Mouse (Mus musculus): Measurements from ENCODE around the gene Id3. TPM values are rescaled to one million over a fixed set of nuclear protein-coding genes. Genes with fewer than 3 reads are reported as not detected.
A peak's percentile ranks its signal among the peaks of the same experiment; 100 is the strongest.

Id3 gene
- polyA plus RNA-seq, 1 experiment from 2014 or later = 953 TPM

- no peak for ATAC-seq (ENCODE audit: low FRiP score, low TSS enrichment)
- Histone ChIP-seq H3K27ac (ENCODE audit: low read length) (peak overlapping the region; percentile 74), H3K9me3 (ENCODE audit: low read length) (no peaks in the 10 kb centered on the region), H3K9ac (replicated peaks; ENCODE audit: low read length) (no peak overlapping the region), H3K4me2 (replicated peaks; ENCODE audit: low read depth, low read length) (no peak overlapping the region), H3K36me3 (ENCODE audit: insufficient read depth, low read length) (no peaks in the 10 kb centered on the region), H3K27me3 (ENCODE audit: insufficient read depth, low read length) (no peaks in the 10 kb centered on the region), H3K4me1 (ENCODE audit: insufficient read depth, low read length) (peaks cover 31% of the 10 kb centered on the region), H3K4me3 (ENCODE audit: low read length) (no peak overlapping the region)
- WGBS = 61% methylated on average over 8 of the region's 8 CpGs
Measured at GRCm38 (mm10) chr4:136123111-136123791, 20.0 kb upstream of the Id3 start.

- Histone ChIP-seq H3K4me3 (ENCODE audit: low read length) (no peak overlapping the region), H3K4me2 (replicated peaks; ENCODE audit: low read depth, low read length) (no peak overlapping the region), H3K27ac (ENCODE audit: low read length) (peak overlapping the region; percentile 74; the same call in 1 of the 2 replicates)
Measured at GRCm38 (mm10) chr4:136123792-136124161, 19.5 kb upstream of the Id3 start.

GRCm38 (mm10) chr4:136124581-136124980, 18.7 kb upstream of the Id3 start:
- no peak for ATAC-seq (ENCODE audit: low FRiP score, low TSS enrichment)
- Histone ChIP-seq H3K9ac (replicated peaks; ENCODE audit: low read length) (no peak overlapping the region), H3K4me2 (replicated peaks; ENCODE audit: low read depth, low read length) (no peak overlapping the region), H3K27me3 (ENCODE audit: insufficient read depth, low read length) (no peaks in the 10 kb centered on the region), H3K36me3 (ENCODE audit: insufficient read depth, low read length) (no peaks in the 10 kb centered on the region), H3K9me3 (ENCODE audit: low read length) (peaks cover 3% of the 10 kb centered on the region; the same call in 1 of the 2 replicates), H3K4me3 (ENCODE audit: low read length) (no peak overlapping the region), H3K4me1 (ENCODE audit: insufficient read depth, low read length) (peaks cover 28% of the 10 kb centered on the region), H3K27ac (ENCODE audit: low read length) (no peak overlapping the region)
- 97% methylated on average over 4 of the region's 4 CpGs for WGBS

More at GRCm38 (mm10) chr4:136123792-136124161, 19.5 kb upstream of the Id3 start:
- Histone ChIP-seq H3K9me3 (ENCODE audit: low read length) (no peaks in the 10 kb centered on the region), H3K27me3 (ENCODE audit: insufficient read depth, low read length) (no peaks in the 10 kb centered on the region), H3K36me3 (ENCODE audit: insufficient read depth, low read length) (no peaks in the 10 kb centered on the region), H3K9ac (replicated peaks; ENCODE audit: low read length) (no peak overlapping the region), H3K4me1 (ENCODE audit: insufficient read depth, low read length) (peaks cover 31% of the 10 kb centered on the region)
- 87% methylated on average over 3 of the region's 3 CpGs for WGBS
- ATAC-seq (ENCODE audit: low FRiP score, low TSS enrichment) = no peak

GRCm38 (mm10) chr4:136125458-136125857, 17.8 kb upstream of the Id3 start:
- Histone ChIP-seq H3K36me3 (ENCODE audit: insufficient read depth, low read length) (no peaks in the 10 kb centered on the region), H3K4me3 (ENCODE audit: low read length) (no peak overlapping the region), H3K9ac (replicated peaks; ENCODE audit: low read length) (no peak overlapping the region), H3K9me3 (ENCODE audit: low read length) (peaks cover 3% of the 10 kb centered on the region; the same call in 1 of the 2 replicates), H3K27ac (ENCODE audit: low read length) (no peak overlapping the region), H3K4me2 (replicated peaks; ENCODE audit: low read depth, low read length) (no peak overlapping the region), H3K4me1 (ENCODE audit: insufficient read depth, low read length) (peaks cover 23% of the 10 kb centered on the region), H3K27me3 (ENCODE audit: insufficient read depth, low read length) (no peaks in the 10 kb centered on the region)
- 89% methylated on average over 11 of the region's 11 CpGs for WGBS
- ATAC-seq (ENCODE audit: low FRiP score, low TSS enrichment) = no peak

GRCm38 (mm10) chr4:136126019-136126418, 17.3 kb upstream of the Id3 start:
- no peak overlapping the region for H3K4me2 ChIP-seq (replicated peaks; ENCODE audit: low read depth, low read length)
- no peak overlapping the region for H3K27ac ChIP-seq (ENCODE audit: low read length)
- H3K27me3 ChIP-seq (ENCODE audit: insufficient read depth, low read length) = no peaks in the 10 kb centered on the region
- H3K4me3 ChIP-seq (ENCODE audit: low read length) = no peak overlapping the region
- ATAC-seq (ENCODE audit: low FRiP score, low TSS enrichment) = no peak
- 62% methylated on average over 5 of the region's 5 CpGs for WGBS
- no peak overlapping the region for H3K9ac ChIP-seq (replicated peaks; ENCODE audit: low read length)
- peaks cover 3% of the 10 kb centered on the region; the same call in 1 of the 2 replicates for H3K9me3 ChIP-seq (ENCODE audit: low read length)
- H3K4me1 ChIP-seq (ENCODE audit: insufficient read depth, low read length) = peaks cover 23% of the 10 kb centered on the region
- H3K36me3 ChIP-seq (ENCODE audit: insufficient read depth, low read length) = no peaks in the 10 kb centered on the region

- Histone ChIP-seq H3K9ac (replicated peaks; ENCODE audit: low read length) (no peak overlapping the region), H3K9me3 (ENCODE audit: low read length) (peaks cover 3% of the 10 kb centered on the region; the same call in 1 of the 2 replicates), H3K4me2 (replicated peaks; ENCODE audit: low read depth, low read length) (no peak overlapping the region), H3K27ac (ENCODE audit: low read length) (no peak overlapping the region), H3K4me1 (ENCODE audit: insufficient read depth, low read length) (peaks cover 24% of the 10 kb centered on the region), H3K36me3 (ENCODE audit: insufficient read depth, low read length) (no peaks in the 10 kb centered on the region), H3K27me3 (ENCODE audit: insufficient read depth, low read length) (no peaks in the 10 kb centered on the region), H3K4me3 (ENCODE audit: low read length) (no peak overlapping the region)
- no peak for ATAC-seq (ENCODE audit: low FRiP score, low TSS enrichment)
- WGBS = 56% methylated on average over 13 of the region's 13 CpGs
Measured at GRCm38 (mm10) chr4:136127670-136128069, 15.6 kb upstream of the Id3 start.

- Histone ChIP-seq H3K4me1 (ENCODE audit: insufficient read depth, low read length) (peaks cover 28% of the 10 kb centered on the region), H3K36me3 (ENCODE audit: insufficient read depth, low read length) (no peaks in the 10 kb centered on the region), H3K9me3 (ENCODE audit: low read length) (peaks cover 3% of the 10 kb centered on the region; the same call in 1 of the 2 replicates), H3K4me3 (ENCODE audit: low read length) (no peak overlapping the region), H3K9ac (replicated peaks; ENCODE audit: low read length) (no peak overlapping the region), H3K4me2 (replicated peaks; ENCODE audit: low read depth, low read length) (no peak overlapping the region), H3K27me3 (ENCODE audit: insufficient read depth, low read length) (no peaks in the 10 kb centered on the region), H3K27ac (ENCODE audit: low read length) (no peak overlapping the region)
- no peak for ATAC-seq (ENCODE audit: low FRiP score, low TSS enrichment)
- WGBS = 100% methylated on average over 1 of the region's 1 CpGs
Measured at GRCm38 (mm10) chr4:136129842-136130241, 13.5 kb upstream of the Id3 start.

- ATAC-seq (ENCODE audit: low FRiP score, low TSS enrichment) = no peak
- H3K27ac ChIP-seq (ENCODE audit: low read length) = peak overlapping the region; percentile 98
- H3K4me3 ChIP-seq (ENCODE audit: low read length) = peak overlapping the region; percentile 41; the same call in 1 of the 2 replicates
- peaks cover 3% of the 10 kb centered on the region; the same call in 1 of the 2 replicates for H3K9me3 ChIP-seq (ENCODE audit: low read length)
- 28% methylated on average over 9 of the region's 9 CpGs for whole genome bisulfite sequencing
- H3K9ac ChIP-seq (replicated peaks; ENCODE audit: low read length) = peak overlapping the region; percentile 79
- H3K4me1 ChIP-seq (ENCODE audit: insufficient read depth, low read length) = peaks cover 40% of the 10 kb centered on the region
- no peaks in the 10 kb centered on the region for H3K36me3 ChIP-seq (ENCODE audit: insufficient read depth, low read length)
- H3K4me2 ChIP-seq (replicated peaks; ENCODE audit: low read depth, low read length) = peak overlapping the region; percentile 73
- no peaks in the 10 kb centered on the region for H3K27me3 ChIP-seq (ENCODE audit: insufficient read depth, low read length)
Measured at GRCm38 (mm10) chr4:136133801-136134200, 9.5 kb upstream of the Id3 start.

GRCm38 (mm10) chr4:136134418-136134977, 8.8 kb upstream of the Id3 start:
- peak overlapping the region; percentile 79 for H3K9ac ChIP-seq (replicated peaks; ENCODE audit: low read length)
- under 1% methylated on average over 15 of the region's 15 CpGs for WGBS
- H3K36me3 ChIP-seq (ENCODE audit: insufficient read depth, low read length) = no peaks in the 10 kb centered on the region
- H3K27me3 ChIP-seq (ENCODE audit: insufficient read depth, low read length) = no peaks in the 10 kb centered on the region
- peaks cover under 1% of the 10 kb centered on the region; the same call in 1 of the 2 replicates for H3K9me3 ChIP-seq (ENCODE audit: low read length)
- H3K4me3 ChIP-seq (ENCODE audit: low read length) = peak overlapping the region; percentile 41
- H3K27ac ChIP-seq (ENCODE audit: low read length) = peak overlapping the region; percentile 98
- H3K4me1 ChIP-seq (ENCODE audit: insufficient read depth, low read length) = peaks cover 47% of the 10 kb centered on the region
- ATAC-seq (ENCODE audit: low FRiP score, low TSS enrichment) = peak; percentile 33; the same call in 1 of the 2 replicates
- H3K4me2 ChIP-seq (replicated peaks; ENCODE audit: low read depth, low read length) = peak overlapping the region; percentile 73
